Mouse (Mus musculus): ENCODE results near the gene Grin1.

Grin1 gene

DNA sequence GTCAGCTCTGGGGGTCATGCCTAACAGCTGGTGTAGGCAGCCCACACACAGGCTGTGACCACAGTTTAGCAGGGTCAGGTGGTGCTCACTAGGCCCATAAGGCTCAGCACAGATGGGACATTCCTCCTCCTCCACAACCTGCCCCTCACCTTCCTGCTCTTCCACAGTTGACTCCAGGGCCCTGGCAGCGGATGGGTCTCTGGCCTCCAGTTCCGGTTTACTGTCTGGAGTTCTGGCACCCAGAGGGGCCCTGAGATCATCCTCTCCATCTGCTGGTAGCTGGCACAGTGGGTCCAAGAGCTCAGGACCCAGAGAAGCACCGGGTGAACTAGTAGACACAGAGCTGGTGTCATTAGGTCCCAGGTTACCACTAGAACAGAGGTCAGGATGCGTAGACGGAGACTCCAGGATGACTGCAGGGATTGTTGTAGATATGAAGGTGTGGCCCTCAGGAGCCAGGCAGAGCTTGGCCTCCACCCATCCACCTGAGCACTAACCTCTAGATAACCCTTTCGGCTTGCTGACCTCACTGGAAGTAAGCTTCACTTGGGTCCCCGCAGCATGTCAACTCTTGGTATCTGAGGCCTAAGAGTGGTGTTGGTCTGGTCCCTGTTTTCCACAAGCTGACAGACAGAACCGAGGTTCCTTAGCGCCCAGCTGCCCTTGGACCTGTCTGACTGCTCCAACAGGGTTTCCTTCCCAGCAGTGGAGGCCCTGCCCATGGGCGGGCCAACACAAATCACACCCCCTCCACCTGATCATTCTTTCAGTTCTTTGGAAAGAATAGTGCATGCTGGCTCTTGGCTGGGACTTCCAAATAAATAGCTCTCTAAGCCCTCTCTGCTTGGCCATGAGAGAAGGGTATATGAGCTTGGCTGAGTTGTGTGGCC lies 72.6 kb downstream of the Grin1 start, which contains the start of gene AL732309.1:
AL732309.1 (minus strand) TSS at position 681 of the 890 bp plus-strand sequence.
- DNase-seq = no peak

GRCm38 (mm10) chr2:25244144-25244543 lies 74.8 kb downstream of the Grin1 start:
- DNase-seq = no peak

DNA sequence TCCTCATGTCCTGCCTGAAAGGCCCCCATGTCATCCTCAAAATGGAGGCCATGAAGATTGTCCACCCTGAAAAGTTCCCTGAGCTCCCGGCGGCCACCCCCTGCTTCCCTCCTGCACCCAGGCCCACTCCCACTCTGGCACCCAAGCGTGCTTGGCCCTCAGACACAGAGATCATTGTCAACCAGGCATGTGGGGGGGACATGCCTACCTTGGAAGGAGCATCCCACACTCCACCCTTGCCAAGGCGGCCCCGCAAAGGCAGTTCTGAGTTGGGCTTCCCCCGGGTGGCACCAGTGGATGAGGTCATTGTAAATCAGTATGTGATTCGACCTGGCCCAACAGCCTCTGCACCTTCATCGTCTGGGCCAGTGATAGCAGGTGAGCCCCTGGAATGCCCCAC lies 75.6 kb downstream of the Grin1 start:
- DNase-seq = no peak

- peak; percentile 28 to 34 for DNase-seq
These were observed 76.9 kb downstream of the Grin1 start, which contains the start of the genes Rnf208 and Cysrt1 for GRCm38 (mm10) chr2:25242101-25242506. TSS of gene Rnf208 (plus strand) at chr2:25242255. TSS of gene Cysrt1 (minus strand) at chr2:25242452.

- DNase-seq = no peak
These were observed 77.6 kb downstream of the Grin1 start for GRCm38 (mm10) chr2:25241438-25241775.
